Mouse (Mus musculus) cerebellum, adult 9-10 months (tissue): ENCODE data around the gene Stra6.
A peak's percentile ranks its signal among the peaks of the same experiment; 100 is the strongest.

Experiments
- DNase-seq: peaks from one replicate; pipeline ENCODE4 v3.0.0; 2022

The Stra6 gene

GRCm38 (mm10) chr9:58051937-58052336, 11.7 kb upstream of the Stra6 start:
- DNase-seq, result no peak

GRCm38 (mm10) chr9:58053102-58053501, 10.5 kb upstream of the Stra6 start:
- DNase-seq, result peak; percentile 71

- no peak for DNase-seq
Observed at GRCm38 (mm10) chr9:58053544-58053943, 10.0 kb upstream of the Stra6 start.

GRCm38 (mm10) chr9:58054032-58054431, 9.6 kb upstream of the Stra6 start:
- DNase-seq, result no peak

- no peak for DNase-seq
Observed at GRCm38 (mm10) chr9:58055666-58056065, 7.9 kb upstream of the Stra6 start.

- no peak for DNase-seq
Observed at GRCm38 (mm10) chr9:58059920-58060319, 3.7 kb upstream of the Stra6 start.

GRCm38 (mm10) chr9:58060677-58061667, 2.6 kb upstream of the Stra6 start:
- no peak for DNase-seq

- no peak for DNase-seq
Observed at GRCm38 (mm10) chr9:58065532-58065931, 1.9 kb downstream of the Stra6 start.

- no peak for DNase-seq
Observed at GRCm38 (mm10) chr9:58065977-58066730, 2.6 kb downstream of the Stra6 start.

- DNase-seq, result no peak
Observed at GRCm38 (mm10) chr9:58066731-58067095, 3.1 kb downstream of the Stra6 start.

GRCm38 (mm10) chr9:58067546-58067945, 4.0 kb downstream of the Stra6 start:
- DNase-seq, result peak; percentile 87

GRCm38 (mm10) chr9:58074561-58074960, 11.0 kb downstream of the Stra6 start:
- DNase-seq, result no peak

- no peak for DNase-seq
Observed at GRCm38 (mm10) chr9:58084586-58084985, 21.0 kb downstream of the Stra6 start.

- DNase-seq, result no peak
Observed at GRCm38 (mm10) chr9:58085074-58085473, 21.5 kb downstream of the Stra6 start.

GRCm38 (mm10) chr9:58086203-58086602, 22.6 kb downstream of the Stra6 start:
- no peak for DNase-seq

- no peak for DNase-seq
Observed at GRCm38 (mm10) chr9:58086861-58087260, 23.3 kb downstream of the Stra6 start.

GRCm38 (mm10) chr9:58087277-58087998, 23.9 kb downstream of the Stra6 start:
- DNase-seq, result no peak

- no peak for DNase-seq
Observed at GRCm38 (mm10) chr9:58091623-58092425, 28.2 kb downstream of the Stra6 start.

- peak; percentile 98 for DNase-seq
Observed at GRCm38 (mm10) chr9:58092581-58093269, 29.1 kb downstream of the Stra6 start.

- no peak for DNase-seq
Observed at GRCm38 (mm10) chr9:58093776-58094175, 30.2 kb downstream of the Stra6 start.

- no peak for DNase-seq
Observed at GRCm38 (mm10) chr9:58095977-58096376, 32.4 kb downstream of the Stra6 start.
